Mouse (Mus musculus) limb, embryonic 14.5 days (tissue): ENCODE results near the gene Oaf. TPM values are rescaled to one million over a fixed set of nuclear protein-coding genes. Genes with fewer than 3 reads are reported as not detected.

ENCODE experiments used
- ATAC-seq: fragments of 200-750 bp; cut with Nextera tagmentation; 2 replicates; pipeline ENCODE4 v1.8.0; 2017; ENCODE audit warnings: low read depth, moderate number of reproducible peaks, moderate TSS enrichment; ENCODE audit not compliant: low FRiP score
- DNase-seq: peaks from one replicate; pipeline ENCODE4 v3.0.0-alpha.2; 2015; ENCODE audit warnings: low spot score
- H3K27ac ChIP-seq: fragments of 300-500 bp; sonication (generic); replicated peaks from 2 replicates; pipeline ENCODE4 v1.5.1; 2014; ENCODE audit warnings: low read depth, mild to moderate bottlenecking, low read length, moderate library complexity, mixed read lengths
- H3K27me3 ChIP-seq: fragments of 300-500 bp; sonication (generic); 2 replicates; pipeline ENCODE4 v1.6.1; 2014; ENCODE audit warnings: low read length, mixed read lengths; ENCODE audit not compliant: control insufficient read depth, insufficient read depth
- H3K36me3 ChIP-seq: fragments of 300-500 bp; sonication (generic); 2 replicates; pipeline ENCODE4 v1.6.1; 2014; ENCODE audit warnings: mild to moderate bottlenecking, low read length, moderate library complexity, mixed read lengths; ENCODE audit not compliant: control insufficient read depth, insufficient read depth
- H3K4me1 ChIP-seq: fragments of 300-500 bp; sonication (generic); 2 replicates; pipeline ENCODE4 v1.6.1; 2014; ENCODE audit warnings: antibody characterized with exemption, low read length, mixed read lengths; ENCODE audit not compliant: control insufficient read depth, insufficient read depth
- H3K4me2 ChIP-seq: fragments of 300-500 bp; sonication (generic); replicated peaks from 2 replicates; pipeline ENCODE4 v1.6.1; 2014; ENCODE audit warnings: low read depth, mild to moderate bottlenecking, low read length, moderate library complexity; ENCODE audit not compliant: severe bottlenecking
- H3K4me3 ChIP-seq: fragments of 300-500 bp; sonication (generic); replicated peaks from 2 replicates; pipeline ENCODE4 v1.5.1; 2014; ENCODE audit warnings: low read length
- H3K9ac ChIP-seq: fragments of 300-500 bp; sonication (generic); 2 replicates; pipeline ENCODE4 v1.6.1; 2014; ENCODE audit warnings: mild to moderate bottlenecking, low read depth, low read length, moderate library complexity; ENCODE audit not compliant: severe bottlenecking
- H3K9me3 ChIP-seq: fragments of 300-500 bp; sonication (generic); 2 replicates; pipeline ENCODE4 v1.6.1; 2016; ENCODE audit warnings: low read length; ENCODE audit not compliant: control insufficient read depth
- POLR2A ChIP-seq: fragments of 200-500 bp; IDR thresholded peaks from 2 replicates; pipeline ENCODE4 v1.8.0; 2012; ENCODE audit warnings: inconsistent platforms, mild to moderate bottlenecking, moderate library complexity, borderline replicate concordance; ENCODE audit not compliant: insufficient read depth, insufficient read length; ENCODE audit errors: extremely low read depth
- WGBS: fragments of 180-500 bp; shearing (Covaris S2); extraction: QIAGEN DNeasy Blood & Tissue Kit; methylation state at CpG from one replicate; pipeline ENCODE4 v1.1.7; 2014; 5-methylcytosine and 5-hydroxymethylcytosine counted together
- polyA plus RNA-seq, 2 experiments: library from polyadenylated mRNA; depleted of rRNA in 1 of 2; stranded (reverse) in 1 of 2; unstranded in 1 of 2; fragments of >200 nt; fragmentation: Nextera tagmentation in 1 of 2; extraction: Ambion mirVana in 1 of 2; gene quantifications; 2 replicates each; pipeline versions ENCODE4 v1.2.1 to v1.2.3; 2012 to 2014

Oaf gene
- polyA plus RNA-seq, 2 experiments: 145 to 154 TPM

DNA sequence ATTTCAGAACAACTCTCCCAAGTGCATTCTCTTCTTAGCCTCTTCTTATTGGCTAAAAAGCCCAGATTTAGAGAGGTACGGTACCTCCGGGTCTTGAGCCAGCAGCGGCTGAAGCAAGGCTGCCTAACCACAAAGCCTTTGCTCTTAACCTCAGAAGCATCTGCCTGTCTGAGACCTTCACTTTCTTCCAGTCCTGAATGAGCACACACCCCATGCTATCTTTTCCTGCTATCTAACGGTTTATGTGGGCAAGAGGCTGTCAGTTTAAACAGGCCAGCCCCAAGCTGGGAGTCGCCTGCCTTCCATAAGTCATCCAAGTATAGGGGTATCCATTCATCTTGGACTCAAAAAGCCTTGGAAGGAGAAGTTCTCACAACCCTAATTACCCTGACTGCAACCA is 2.7 kb upstream of the Oaf start:
- Histone ChIP-seq H3K4me1 (peaks cover 18% of the 10 kb centered on the region), H3K36me3 (no peaks in the 10 kb centered on the region), H3K27ac (no peak overlapping the region), H3K4me3 (no peak overlapping the region), H3K27me3 (no peaks in the 10 kb centered on the region), H3K9me3 (no peaks in the 10 kb centered on the region), H3K9ac (no peak overlapping the region), H3K4me2 (no peak overlapping the region)
- no peak for TF ChIP-seq POLR2A
- DNase-seq (no peak), ATAC-seq (no peak)
- 78% methylated on average over 5 of the region's 5 CpGs for WGBS

DNA sequence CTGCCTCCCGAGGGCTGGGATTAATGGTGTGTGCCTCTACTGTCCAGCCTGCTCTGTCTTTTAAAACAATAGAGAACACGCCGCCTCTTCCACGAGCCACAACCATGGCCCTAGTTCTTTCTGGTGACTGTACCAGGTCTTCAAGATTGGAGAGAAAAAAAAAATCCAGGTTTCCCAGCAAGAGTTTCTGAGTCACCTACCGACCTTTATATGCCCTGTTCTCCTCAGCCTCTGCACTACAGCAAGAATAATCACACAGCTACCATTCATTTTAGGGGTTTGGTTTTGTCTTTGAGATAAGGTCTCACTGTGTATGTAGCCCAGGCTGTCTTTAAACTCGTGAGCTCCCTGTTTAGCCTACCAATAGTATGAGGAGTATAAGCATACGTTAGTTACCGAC is 2.3 kb upstream of the Oaf start:
- DNase-seq: no peak
- Histone ChIP-seq H3K4me2 (no peak overlapping the region), H3K9me3 (no peaks in the 10 kb centered on the region), H3K4me3 (no peak overlapping the region), H3K36me3 (no peaks in the 10 kb centered on the region), H3K27me3 (no peaks in the 10 kb centered on the region), H3K9ac (no peak overlapping the region), H3K4me1 (peaks cover 23% of the 10 kb centered on the region), H3K27ac (no peak overlapping the region)
- WGBS: 85% methylated on average over 8 of the region's 8 CpGs
- TF ChIP-seq POLR2A: no peak
- ATAC-seq: no peak

DNA sequence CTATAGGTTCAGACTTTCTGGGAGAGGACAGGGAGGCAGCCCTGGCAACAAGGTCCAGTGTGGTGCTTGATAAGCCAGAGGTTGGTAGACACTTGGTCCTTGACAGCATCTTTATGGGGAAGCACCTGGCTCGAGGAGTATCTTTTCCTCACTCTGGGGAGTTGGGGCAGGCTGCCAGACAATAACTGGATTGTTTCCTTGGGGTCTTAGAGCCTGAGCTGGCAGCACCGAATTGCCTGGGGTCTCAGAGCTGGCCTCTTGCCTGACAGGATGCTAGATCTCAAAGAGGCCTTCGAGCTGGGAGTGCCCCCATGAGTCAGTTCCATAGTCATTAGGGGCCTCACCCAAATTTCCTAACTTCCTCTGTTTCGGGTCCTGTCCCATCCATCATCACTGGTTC is 1.6 kb upstream of the Oaf start:
- WGBS: 45% methylated on average over 4 of the region's 4 CpGs
- no peak overlapping the region for H3K4me3 ChIP-seq
- peaks cover 30% of the 10 kb centered on the region for H3K4me1 ChIP-seq
- H3K9ac ChIP-seq: no peak overlapping the region
- H3K27ac ChIP-seq: 0 out of 2 replicates have a peak overlapping the region, but pooled peaks have one; percentile 2
- H3K27me3 ChIP-seq: no peaks in the 10 kb centered on the region
- no peak overlapping the region for H3K4me2 ChIP-seq
- ATAC-seq (no peak), DNase-seq (no peak)
- H3K36me3 ChIP-seq: peaks cover 5% of the 10 kb centered on the region
- no peak for TF ChIP-seq POLR2A
- H3K9me3 ChIP-seq: no peaks in the 10 kb centered on the region

DNA sequence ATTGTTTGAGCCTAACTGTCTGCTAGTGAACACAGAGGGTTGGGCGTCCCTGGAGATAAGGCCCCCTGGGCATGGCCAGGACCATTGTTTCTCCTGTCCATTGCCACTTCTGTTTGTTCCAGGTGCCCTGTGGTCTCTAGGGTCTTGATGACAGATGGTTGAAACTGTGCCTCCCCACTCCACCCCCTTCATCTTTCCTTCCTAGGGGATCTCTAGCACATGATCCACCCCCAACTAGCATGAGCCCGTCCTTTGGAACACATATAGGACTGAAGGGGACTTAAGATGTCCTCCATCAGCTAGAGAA is 836 bp upstream of the Oaf start:
- WGBS: 20% methylated on average over 2 of the region's 2 CpGs
- H3K4me3 ChIP-seq: no peak overlapping the region
- no peaks in the 10 kb centered on the region for H3K27me3 ChIP-seq
- no peak for TF ChIP-seq POLR2A
- peaks cover 30% of the 10 kb centered on the region for H3K4me1 ChIP-seq
- H3K9me3 ChIP-seq: no peaks in the 10 kb centered on the region
- no peak for DNase-seq
- peak overlapping the region; percentile 64 for H3K4me2 ChIP-seq
- no peak for ATAC-seq
- H3K36me3 ChIP-seq: peaks cover 12% of the 10 kb centered on the region
- peak overlapping the region; percentile 95 for H3K27ac ChIP-seq
- H3K9ac ChIP-seq: peak overlapping the region; percentile 87

DNA sequence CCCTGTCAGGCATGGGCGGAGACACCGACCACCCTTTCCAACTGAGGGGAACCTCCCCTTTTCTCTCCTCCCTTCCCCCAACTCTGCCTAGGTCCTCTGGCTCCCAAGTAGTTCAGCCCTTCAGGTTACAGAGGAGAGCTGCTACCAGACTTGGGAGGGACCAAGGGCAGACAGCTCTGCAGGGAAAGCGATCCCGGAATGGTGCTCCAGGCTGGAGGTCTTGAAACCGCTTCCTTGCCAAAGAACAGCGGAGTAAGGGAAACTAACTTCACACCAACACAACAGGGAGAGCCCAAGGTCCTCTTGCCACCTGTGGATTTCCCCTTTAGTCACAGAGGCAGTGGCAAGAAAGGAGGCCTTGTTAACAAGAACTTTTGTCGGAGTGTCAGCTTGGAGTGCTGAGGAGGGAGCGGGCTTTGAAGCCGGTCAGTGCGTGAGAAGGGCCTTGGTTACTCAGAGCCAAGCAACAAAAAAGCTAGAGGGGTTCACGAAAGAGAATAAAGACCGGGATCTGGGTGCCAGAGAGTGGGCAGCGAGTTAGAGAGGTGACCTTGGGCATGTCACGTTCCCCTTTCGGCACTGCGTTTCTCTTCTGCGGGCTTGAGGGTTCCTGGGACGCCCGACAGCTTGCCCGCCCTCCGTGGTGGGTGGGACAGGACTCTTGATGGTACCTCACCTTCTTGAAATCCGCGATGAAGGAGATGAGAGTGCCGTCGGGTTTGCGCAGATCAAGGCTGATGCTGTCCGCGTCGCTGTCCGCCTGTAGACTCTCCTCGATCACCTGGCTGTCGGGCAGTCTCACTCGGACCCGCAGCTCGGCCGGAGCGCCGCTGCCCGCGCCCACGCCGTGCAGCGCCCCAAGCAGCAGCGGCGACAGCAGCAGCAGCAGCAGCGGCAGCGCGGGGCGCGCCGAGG is 823 bp downstream of the Oaf start:
- DNase-seq: peak; percentile 29
- H3K27ac ChIP-seq: peak overlapping the region; percentile 95
- peaks cover 30% of the 10 kb centered on the region for H3K4me1 ChIP-seq
- no peak for ATAC-seq
- H3K4me3 ChIP-seq: peak overlapping the region; percentile 94
- TF ChIP-seq POLR2A: no peak
- H3K9me3 ChIP-seq: no peaks in the 10 kb centered on the region
- under 1% methylated on average over 40 of the region's 51 CpGs for WGBS
- H3K36me3 ChIP-seq: peaks cover 25% of the 10 kb centered on the region
- peak overlapping the region; percentile 64 for H3K4me2 ChIP-seq
- H3K9ac ChIP-seq: peak overlapping the region; percentile 87
- H3K27me3 ChIP-seq: no peaks in the 10 kb centered on the region
